Mouse (Mus musculus): ENCODE data around the gene Doc2g.
"Not testable (repeated sequence)": the region's sequence is repeated elsewhere in the genome, so short reads cannot be mapped to it uniquely, and the experiment has no call there.

The Doc2g gene

GRCm38 (mm10) chr19:4003112-4003511 is at the start of gene Doc2g:
TSS of gene Doc2g (plus strand) at chr19:4003313.
- peak; percentile 44 for DNase-seq (ENCODE audit: low read depth, low spot score)

DNA sequence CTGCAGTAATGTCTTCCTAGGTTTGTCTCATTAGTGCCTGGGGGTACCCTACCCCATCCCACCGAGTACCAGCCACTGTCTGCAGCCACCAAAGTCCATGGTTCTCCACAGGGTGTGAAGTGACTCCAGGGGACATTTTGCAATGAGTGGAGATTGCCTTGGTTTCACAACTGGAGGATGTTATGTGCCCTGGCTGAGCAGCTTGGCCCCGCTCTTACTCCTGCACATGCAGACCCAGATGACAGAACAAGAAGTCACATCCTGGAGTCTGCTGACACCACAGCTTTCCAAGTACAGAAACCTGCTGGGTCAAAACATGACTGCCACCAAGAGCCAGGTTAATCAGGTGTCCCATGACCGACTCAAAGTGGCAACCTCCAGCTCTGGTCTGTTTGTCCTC is 48.1 kb upstream of the Doc2g start:
- no peak for DNase-seq (ENCODE audit: low read depth, low spot score)

DNA sequence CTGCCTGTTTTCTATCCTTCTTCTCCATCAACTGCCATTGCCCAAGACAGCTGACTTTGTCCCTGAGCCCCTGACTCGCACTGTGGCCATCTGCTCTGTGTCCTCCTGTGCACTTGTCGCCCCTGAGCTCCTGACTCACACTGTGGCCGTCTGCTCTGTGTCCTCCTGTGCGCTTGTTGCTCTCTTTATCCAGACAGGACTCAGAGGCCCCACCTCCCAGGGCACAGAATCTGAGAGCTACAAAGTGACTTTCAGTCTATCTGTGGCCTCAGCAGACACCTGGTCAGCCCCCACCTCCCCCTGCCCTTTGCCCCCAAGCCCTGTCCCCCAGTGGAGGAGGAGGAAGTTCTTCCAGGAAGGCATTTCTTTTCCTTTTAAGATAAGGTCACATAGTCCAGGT is 47.3 kb upstream of the Doc2g start:
- DNase-seq (ENCODE audit: low read depth, low spot score) = peak; percentile 62

- not testable (repeated sequence) for DNase-seq (ENCODE audit: low read depth, low spot score)
These were observed 45.6 kb upstream of the Doc2g start for GRCm38 (mm10) chr19:3957296-3958036.

DNA sequence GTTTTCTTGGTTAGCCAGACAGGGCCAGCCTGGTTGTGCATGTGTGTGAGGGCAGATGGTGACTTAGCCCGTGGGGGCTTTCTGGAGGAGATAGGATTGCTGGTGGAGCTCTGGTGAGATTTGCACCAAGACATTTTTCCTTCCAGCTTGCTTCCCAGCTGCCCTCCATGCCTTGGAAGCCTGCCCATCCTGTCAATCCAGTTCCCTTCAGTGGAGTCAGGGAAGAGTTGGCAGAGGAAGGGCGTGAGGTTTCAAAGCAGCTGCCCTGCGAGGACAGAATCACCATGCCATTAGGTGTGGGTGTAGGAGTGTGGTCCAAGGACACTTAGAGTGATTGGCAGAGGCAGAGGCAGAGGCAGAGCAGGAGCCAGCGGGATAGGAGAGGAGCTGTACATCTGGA is 44.6 kb upstream of the Doc2g start, which contains the start of gene Aldh3b3:
Gene Aldh3b3, plus strand, starts transcription at position 176 of the 400 bp plus-strand sequence.
- peak; percentile 22 for DNase-seq (ENCODE audit: low read depth, low spot score)

- no peak for DNase-seq (ENCODE audit: low read depth, low spot score)
These were observed 44.1 kb upstream of the Doc2g start for GRCm38 (mm10) chr19:3959030-3959429.

DNA sequence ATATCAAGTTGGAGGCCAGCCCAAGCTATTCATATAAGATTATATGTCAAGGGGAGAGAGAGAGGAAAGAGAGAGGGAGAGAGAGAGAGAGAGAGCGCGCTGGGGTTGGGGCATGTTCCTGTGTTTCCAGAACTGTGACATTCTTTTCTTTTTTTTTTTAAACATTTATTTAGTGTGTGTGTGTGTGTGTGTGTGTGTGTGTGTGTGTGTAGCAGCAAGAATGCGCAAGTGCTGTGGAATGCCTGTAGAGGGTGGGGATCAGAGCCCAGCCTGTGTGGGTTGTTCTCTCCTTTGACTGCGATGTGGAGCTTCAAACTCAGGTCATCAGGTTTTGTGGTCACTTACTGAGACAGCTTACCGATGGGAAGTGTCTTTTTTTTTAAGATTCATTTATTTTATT is 42.9 kb upstream of the Doc2g start:
- no peak for DNase-seq (ENCODE audit: low read depth, low spot score)

GRCm38 (mm10) chr19:3961805-3962204 is 41.3 kb upstream of the Doc2g start:
- DNase-seq (ENCODE audit: low read depth, low spot score) = not testable (repeated sequence)

- peak; percentile 22 for DNase-seq (ENCODE audit: low read depth, low spot score)
These were observed 40.6 kb upstream of the Doc2g start for GRCm38 (mm10) chr19:3962469-3962868.

GRCm38 (mm10) chr19:3964030-3964429 is 39.1 kb upstream of the Doc2g start:
- DNase-seq (ENCODE audit: low read depth, low spot score) = no peak

- DNase-seq (ENCODE audit: low read depth, low spot score) = peak; percentile 56
These were observed 36.6 kb upstream of the Doc2g start for GRCm38 (mm10) chr19:3966330-3967075.

DNA sequence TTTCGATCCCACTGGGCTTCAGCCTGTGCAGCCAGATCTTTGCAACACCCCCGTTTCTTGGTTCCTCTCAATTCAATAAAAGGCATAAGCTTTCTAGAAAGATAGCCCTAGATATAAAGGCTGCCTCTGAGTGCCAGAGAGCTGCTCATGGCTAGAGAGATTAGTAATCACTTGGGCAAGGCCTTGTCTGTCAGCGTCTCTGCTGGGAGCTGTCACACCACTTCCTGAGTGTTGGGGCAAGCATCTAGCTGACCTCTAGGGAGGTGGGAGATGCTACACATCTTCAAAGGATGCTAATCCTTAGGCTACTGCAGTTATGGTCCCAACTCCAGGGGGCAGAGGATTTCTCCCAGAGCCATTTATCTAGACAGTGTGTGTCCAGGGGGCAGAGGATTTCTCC is 35.9 kb upstream of the Doc2g start:
- no peak for DNase-seq (ENCODE audit: low read depth, low spot score)

DNA sequence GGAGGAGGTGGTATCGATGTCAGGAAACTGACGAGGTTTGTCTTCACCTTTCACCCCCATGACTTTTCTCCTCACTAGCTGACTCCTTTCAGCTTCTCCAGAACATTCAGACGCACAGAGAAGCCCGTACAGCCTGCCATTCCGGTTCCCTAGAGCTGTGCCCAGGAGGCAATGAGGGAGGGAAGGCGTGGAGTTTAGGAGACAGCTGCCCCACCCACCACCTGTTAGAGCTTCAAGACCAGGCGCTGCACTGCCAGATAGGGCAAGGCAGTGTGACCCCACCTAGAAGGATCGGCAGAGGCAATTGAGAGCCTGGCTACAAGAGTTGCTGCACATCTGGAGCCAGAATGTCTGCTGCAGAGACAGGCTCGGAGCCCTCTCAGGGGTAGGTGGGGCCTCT is 30.9 kb upstream of the Doc2g start, which contains the start of gene Aldh3b2:
Gene Aldh3b2, plus strand, starts transcription at position 100 of the 400 bp plus-strand sequence.
- DNase-seq (ENCODE audit: low read depth, low spot score) = no peak

- not testable (repeated sequence) for DNase-seq (ENCODE audit: low read depth, low spot score)
These were observed 28.5 kb upstream of the Doc2g start for GRCm38 (mm10) chr19:3974608-3975007.

GRCm38 (mm10) chr19:3975866-3976265 is 27.2 kb upstream of the Doc2g start:
- no peak for DNase-seq (ENCODE audit: low read depth, low spot score)

GRCm38 (mm10) chr19:3980309-3980708 is 22.8 kb upstream of the Doc2g start:
- peak; percentile 92 for DNase-seq (ENCODE audit: low read depth, low spot score)

- no peak for DNase-seq (ENCODE audit: low read depth, low spot score)
These were observed 22.2 kb upstream of the Doc2g start for GRCm38 (mm10) chr19:3980917-3981316.

DNA sequence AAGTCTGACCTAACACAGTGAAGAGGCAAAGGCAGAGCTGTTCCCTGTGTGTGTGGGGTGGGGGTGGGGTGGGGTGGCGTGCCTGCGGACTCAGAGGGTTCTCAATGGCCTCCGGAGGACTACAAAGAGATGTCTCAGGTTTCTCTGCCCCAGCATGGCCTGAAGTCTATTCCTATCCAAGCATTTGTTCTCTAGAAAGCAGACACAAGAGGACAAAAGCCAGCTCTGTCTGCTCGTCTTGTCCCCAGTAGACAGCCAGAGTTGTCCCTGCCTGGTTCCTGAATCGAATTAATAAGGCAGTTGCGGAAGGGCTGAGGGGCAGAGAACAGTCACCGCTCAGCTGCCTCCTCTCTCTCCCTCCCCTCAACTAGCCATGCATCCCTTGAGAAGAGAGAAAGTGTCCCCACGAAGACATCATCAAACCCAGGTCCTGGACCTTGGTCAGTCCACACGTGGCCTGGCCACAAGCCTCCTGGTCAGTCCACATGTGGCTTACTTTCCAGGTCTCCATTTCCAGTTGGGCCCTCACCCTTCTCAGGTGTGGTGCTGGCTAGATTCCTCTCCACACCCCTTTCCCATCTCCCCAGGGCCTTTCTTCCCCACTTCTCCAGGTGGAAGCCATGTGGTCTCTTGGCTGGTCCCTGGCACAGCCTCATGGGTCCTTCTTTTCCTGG is 19.4 kb upstream of the Doc2g start:
- peak; percentile 82 for DNase-seq (ENCODE audit: low read depth, low spot score)

DNA sequence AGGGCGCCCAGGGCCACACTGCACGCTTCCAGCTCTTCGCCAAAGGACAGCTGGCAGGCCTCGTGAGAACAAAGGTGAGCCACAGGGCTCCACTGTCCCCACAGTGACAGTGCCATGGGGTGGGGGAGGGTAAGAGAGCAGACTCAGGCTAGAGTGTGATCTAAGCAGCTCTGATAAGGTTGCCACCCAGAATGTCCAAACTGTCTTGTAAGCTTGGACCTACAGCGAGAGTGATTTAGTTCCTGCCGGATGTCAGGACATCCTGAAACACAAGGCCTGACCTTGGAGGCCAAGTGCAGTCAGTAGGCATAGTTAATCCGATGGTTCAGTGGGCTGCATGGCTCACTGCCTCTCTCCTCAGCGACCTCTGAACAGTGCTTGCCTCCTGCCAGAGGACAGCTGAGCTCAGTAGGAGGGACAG is 17.8 kb upstream of the Doc2g start:
- no peak for DNase-seq (ENCODE audit: low read depth, low spot score)

DNA sequence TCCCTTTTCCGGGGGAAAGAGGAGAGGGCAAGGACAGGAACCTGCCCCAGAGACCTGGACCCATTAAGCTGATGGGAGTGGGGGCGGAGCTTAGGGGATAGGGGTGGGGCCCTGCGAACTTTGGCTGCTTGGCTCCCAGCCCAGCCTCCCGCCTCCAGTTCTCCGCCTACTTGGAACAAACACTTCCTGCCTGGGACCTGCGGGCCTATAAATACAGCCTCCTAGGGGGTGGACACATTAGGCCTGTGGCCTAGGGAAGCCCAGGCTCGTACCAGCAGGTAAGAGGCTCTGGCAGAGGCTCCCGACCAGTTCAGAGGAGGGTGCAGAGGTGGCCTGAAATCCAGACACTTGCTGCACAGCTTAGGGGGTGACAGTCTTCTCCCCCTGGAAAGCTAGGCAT is 16.8 kb upstream of the Doc2g start, which contains the start of gene Acy3:
Gene Acy3, plus strand, starts transcription at position 237 of the 400 bp plus-strand sequence.
- peak; percentile 54 for DNase-seq (ENCODE audit: low read depth, low spot score)

DNA sequence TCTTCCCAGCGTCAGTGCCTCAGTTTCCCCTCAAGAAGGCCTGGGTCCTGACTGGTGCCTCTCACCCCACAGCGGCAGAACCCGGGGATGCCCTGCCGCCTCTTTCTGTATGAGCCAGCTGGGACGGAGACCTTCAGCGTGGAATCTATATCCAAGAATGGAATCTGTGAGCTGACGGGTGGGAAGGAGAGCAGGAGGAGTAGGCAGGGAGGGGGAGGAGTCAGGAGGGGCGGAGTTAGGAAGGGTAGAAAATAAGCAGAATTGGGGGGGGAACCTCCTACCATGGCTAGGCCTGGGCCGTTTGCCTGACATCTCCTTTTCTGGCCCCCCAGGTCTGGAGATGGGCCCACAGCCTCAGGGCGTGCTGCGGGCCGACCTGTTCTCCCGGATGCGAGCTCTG is 15.0 kb upstream of the Doc2g start:
- no peak for DNase-seq (ENCODE audit: low read depth, low spot score)

DNA sequence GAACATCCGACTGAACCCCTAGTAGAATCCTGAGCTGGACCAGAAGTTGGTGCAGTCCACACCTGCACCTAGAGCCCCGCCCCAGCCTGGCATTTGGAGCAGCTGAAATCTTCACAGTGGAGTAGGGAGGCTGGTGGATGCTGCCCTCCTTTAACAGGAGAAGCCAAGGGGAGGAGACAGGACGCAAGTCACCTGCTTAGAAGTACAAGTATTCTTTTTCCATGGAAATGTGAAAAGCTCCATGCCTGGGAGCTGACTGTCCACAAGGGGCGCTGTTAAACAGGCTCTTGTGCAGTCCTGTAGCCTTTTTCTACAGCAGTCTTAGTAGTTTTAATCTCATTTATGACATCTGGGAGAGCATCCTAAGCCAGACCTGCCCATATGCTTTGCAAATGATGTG is 14.4 kb upstream of the Doc2g start:
- DNase-seq (ENCODE audit: low read depth, low spot score) = no peak

Measured in brain, adult 2 months (tissue).